Mouse (Mus musculus) megakaryocyte-erythroid progenitor cell, adult 5-6 weeks (primary cell): ENCODE data around the gene Col4a2. TPM values are rescaled to one million over a fixed set of nuclear protein-coding genes. Genes with fewer than 3 reads are reported as not detected.

ENCODE experiments used
- ATAC-seq: replicated peaks from 2 replicates; pipeline ENCODE4 v1.8.0; 2016; ENCODE audit warnings: mild to moderate bottlenecking, inconsistent platforms; ENCODE audit not compliant: severe bottlenecking, poor library complexity, low FRiP score, low TSS enrichment
- total RNA-seq, 2 experiments: library from RNA; stranded (forward) in 1 of 2; stranded (reverse) in 1 of 2; fragments of 200-1000, 215-1000 nt in 1 of 2; fragments of >200 nt in 1 of 2; fragmentation: Nextera tagmentation in 1 of 2; gene quantifications; 2 replicates each; pipeline ENCODE4 v1.2.3; 2014 to 2017

Gene Col4a2
- total RNA-seq, 2 experiments from 2014 or later: 0.35 to 0.56 TPM

DNA sequence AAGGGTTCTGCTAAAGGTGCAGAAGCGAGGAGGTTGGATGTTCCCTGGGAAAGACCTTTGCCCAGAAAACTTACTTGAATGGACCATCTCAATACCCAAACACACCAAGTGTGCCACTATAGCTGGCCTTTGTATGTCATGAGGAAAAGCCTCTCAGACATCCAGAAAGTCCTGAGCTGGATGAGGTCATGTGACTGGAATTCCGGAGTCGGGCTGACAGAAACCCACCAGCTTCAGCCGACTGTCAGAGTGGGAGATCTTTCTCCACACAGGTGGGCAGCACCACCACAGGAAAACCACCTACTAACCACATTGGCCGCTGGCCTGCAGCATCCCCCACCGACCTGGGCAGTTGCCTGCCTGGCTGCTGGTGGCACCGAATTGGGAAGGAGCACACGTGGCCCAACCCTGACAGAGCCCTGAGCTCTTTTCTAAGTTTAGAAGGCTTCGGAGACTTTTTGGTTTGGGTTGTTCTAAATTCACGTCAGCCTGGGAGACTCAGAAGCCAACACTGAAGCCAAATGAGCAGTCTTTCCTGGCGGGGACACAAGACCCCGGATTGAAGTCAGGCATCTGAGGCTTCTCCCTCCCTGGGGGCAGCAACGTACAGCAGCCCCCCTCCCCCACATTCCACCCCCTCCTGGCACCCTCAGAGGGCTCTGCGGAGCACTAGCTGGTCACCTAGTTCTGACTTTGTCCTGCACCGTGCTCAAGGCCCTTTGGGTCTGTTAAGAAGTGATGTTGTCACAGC, 61.9 kb downstream of the Col4a2 start:
- ATAC-seq: no peak

GRCm38 (mm10) chr8:11375749-11376438, 63.3 kb downstream of the Col4a2 start:
- no peak for ATAC-seq

DNA sequence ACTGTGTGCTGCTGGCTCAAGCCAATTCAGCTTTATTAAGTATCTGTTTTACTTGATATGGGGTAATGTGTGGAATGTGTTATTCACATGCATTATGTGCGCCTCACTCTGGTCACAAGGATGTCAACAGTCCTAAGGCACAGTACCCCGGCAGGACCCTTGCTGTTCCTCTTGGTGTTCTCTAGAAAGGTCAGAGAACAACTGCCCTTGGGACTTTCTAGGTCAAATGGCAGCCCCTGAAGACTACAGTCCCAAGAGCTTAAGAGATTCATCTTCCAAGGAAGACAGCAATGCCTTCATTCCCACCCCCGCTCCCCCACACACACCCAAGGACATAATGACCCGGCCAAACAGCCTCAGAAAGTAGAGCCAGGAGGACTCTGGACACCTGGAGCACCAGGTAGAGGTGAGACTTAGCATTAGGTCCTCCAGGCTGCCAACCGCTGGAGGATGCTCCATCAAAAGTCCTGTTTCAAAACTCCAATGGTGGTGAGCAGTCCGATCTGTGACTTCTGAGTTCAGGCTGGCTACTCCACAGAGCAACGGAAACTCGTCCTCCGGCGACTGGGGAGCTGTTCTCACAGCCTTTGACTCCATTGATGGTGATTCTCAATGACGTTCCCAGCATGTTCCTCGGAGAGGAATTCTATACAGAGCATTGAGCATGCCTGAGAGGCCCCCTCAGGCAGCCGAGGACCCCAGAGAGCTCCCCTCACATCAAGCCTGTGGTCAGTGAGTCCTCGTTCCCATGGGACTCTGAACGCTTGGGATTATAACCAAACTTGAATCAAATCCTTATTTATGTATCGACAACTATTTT, 65.0 kb downstream of the Col4a2 start:
- no peak for ATAC-seq

DNA sequence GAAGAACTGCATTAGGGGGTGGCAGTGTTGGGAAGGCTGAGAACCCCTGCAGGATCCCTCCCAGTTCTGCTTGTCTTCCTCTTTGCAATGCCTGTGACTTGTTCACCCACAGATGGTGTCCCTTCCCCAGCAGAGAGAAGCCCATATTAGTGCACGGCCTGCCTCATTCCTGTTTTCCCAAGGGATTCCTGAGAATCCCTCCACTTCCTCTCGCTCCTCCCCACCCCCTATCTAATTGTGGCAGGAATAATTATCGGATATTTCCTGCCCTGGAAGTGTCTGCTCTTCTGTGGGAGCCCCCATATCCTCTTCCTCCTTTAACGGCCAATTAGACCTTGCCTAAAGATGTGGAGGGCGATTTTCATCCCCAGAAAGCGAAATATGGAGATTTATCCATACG, 67.0 kb downstream of the Col4a2 start:
- ATAC-seq: no peak

- no peak for ATAC-seq
These were observed 68.9 kb downstream of the Col4a2 start for GRCm38 (mm10) chr8:11381544-11381943.

GRCm38 (mm10) chr8:11382059-11382810, 69.6 kb downstream of the Col4a2 start:
- ATAC-seq: no peak

GRCm38 (mm10) chr8:11382933-11383332, 70.3 kb downstream of the Col4a2 start:
- no peak for ATAC-seq

GRCm38 (mm10) chr8:11383379-11383778, 70.8 kb downstream of the Col4a2 start:
- ATAC-seq: no peak

GRCm38 (mm10) chr8:11384841-11385240, 72.2 kb downstream of the Col4a2 start:
- no peak for ATAC-seq

- ATAC-seq: no peak
These were observed 72.8 kb downstream of the Col4a2 start for GRCm38 (mm10) chr8:11385272-11385905.

- no peak for ATAC-seq
These were observed 74.7 kb downstream of the Col4a2 start for GRCm38 (mm10) chr8:11387282-11387681.

- ATAC-seq: no peak
These were observed 76.9 kb downstream of the Col4a2 start for GRCm38 (mm10) chr8:11389275-11390050.

- no peak for ATAC-seq
These were observed 80.1 kb downstream of the Col4a2 start for GRCm38 (mm10) chr8:11392739-11393138.

DNA sequence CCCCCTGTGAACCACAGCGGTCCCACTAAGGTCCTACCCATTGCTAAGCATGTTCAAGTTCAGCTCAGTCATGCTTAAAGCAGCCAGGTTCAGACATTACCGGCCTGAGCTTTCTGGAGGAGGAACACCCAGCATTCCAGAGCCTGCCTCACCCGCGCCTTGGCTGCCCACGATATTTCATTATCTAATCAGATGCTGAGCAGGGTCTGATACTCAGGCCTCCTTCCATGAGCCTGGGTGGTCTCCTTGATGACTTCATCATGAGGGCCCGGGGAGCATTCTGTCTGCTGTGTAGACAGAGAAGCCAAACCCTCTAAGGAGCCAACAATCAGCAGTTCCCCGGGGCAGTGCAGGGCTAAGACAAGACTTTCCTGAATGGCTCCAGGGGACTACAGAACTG, 80.6 kb downstream of the Col4a2 start:
- ATAC-seq: no peak

DNA sequence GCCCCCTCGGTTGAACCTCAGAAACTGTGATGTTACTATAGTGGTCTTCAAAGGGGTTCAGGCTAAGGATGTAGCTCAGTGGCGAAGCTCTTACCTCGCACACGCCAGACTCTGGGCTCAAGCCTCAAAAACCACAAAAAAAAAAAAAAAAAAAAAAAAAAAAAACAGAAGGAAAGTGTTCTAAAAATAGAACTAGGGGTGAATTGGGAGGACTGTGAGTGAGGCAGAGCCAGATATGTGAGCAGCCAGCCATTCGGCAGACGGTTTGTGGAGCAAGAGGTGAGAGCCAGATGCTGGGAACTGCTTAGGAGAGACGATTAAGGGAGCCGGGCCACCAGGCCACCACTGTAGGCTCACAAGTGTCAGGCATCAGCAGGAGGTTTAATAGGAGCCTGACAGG, 81.0 kb downstream of the Col4a2 start:
- no peak for ATAC-seq

DNA sequence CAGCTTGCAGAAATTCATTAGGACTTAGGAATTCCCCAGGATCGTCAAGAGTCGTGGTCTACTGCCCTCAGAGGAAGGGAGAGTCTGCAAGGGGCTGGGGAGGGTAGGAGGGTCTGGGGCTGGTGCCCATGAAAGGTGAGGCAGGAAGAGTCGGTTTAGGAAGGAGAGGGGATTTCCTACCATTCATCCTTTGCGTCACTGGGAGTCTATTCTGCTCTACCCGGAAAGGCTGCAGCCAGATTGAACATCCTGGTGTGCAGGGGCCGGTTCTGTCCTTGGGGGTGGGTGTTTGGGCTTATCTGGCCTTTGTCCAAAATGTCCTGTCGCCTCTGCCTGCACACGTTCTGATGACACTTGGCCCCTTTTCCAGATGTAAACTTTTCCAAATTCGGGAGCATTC, 82.2 kb downstream of the Col4a2 start:
- no peak for ATAC-seq

DNA sequence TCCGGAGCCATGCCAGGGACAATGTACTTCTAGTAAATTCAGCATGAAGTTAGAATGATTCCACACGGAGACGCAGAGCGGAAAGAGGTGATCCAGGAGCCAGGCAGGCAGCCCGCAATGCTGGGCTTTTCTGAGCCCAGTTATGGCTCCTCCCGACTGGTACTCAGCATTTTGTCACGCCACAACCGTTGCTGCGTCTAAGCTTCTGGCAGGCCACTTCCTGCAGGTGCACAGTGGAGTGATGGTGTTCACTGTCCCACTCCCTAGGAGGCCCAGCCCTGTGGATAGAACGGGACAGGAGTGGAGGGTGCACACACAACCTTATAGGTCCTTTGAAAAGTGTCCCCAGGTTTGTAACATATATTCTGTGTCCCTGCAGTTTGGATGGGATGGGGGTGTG, 83.0 kb downstream of the Col4a2 start:
- no peak for ATAC-seq

DNA sequence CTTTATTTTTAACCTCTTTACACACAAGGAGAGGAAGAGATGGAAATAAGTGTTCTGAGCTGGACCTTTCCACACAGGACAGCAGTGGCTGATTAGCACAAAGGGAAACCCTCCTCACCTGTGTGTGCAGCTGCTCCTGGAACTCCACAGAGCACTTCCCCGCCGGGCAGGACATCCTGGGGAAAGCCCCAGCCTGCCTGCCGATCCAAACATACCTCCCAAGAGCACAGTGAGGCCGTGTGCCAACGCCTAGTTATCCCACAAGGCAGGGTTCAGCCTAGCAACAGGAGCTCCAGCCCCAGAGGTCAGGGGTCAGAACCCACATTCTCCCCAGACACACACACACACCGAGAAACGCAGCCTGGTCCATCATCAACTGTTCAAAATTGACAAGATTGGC, 83.5 kb downstream of the Col4a2 start:
- no peak for ATAC-seq
